Mouse (Mus musculus): ENCODE data around the gene Rtf2. TPM values are rescaled to one million over a fixed set of nuclear protein-coding genes. Genes with fewer than 3 reads are reported as not detected.

Gene Rtf2
- total RNA-seq, 2 experiments from 2014 or later = 71.8 to 83.1 TPM

- DNase-seq (ENCODE audit: low spot score in 2 of 2) = no peak
- intact Hi-C loops (cut with DNase I) = no loop called here
These were observed 6.6 kb upstream of the Rtf2 start for GRCm38 (mm10) chr2:172433746-172434145.

- intact Hi-C loops (cut with DNase I) = no loop called here
- no peak for DNase-seq (ENCODE audit: low spot score in 2 of 2)
These were observed 2.9 kb upstream of the Rtf2 start for GRCm38 (mm10) chr2:172437371-172437952.

GRCm38 (mm10) chr2:172440640-172441005 is 267 bp downstream of the Rtf2 start:
- no peak for DNase-seq (ENCODE audit: low spot score in 2 of 2)

GRCm38 (mm10) chr2:172441176-172441575 is 820 bp downstream of the Rtf2 start:
- no peak for DNase-seq (ENCODE audit: low spot score in 2 of 2)
- intact Hi-C loops (cut with DNase I) = loop anchor here (5.0 kb wide), 1 partner anchor 69 kb away; the partner anchor contains the start of genes Aurka and Cstf1

More at GRCm38 (mm10) chr2:172440640-172441005, 267 bp downstream of the Rtf2 start:
- intact Hi-C loops (cut with DNase I) = loop anchor here (5.0 kb wide), 1 partner anchor 68 kb away; the partner anchor contains the start of genes Aurka and Cstf1

- intact Hi-C loops (cut with DNase I) = loop anchor here (5.0 kb wide), 1 partner anchor 223 kb away; no protein-coding TSS in a partner anchor
- no peak for DNase-seq (ENCODE audit: low spot score in 2 of 2)
These were observed 5.3 kb downstream of the Rtf2 start for GRCm38 (mm10) chr2:172445617-172446016.

GRCm38 (mm10) chr2:172447317-172447716 is 7.0 kb downstream of the Rtf2 start:
- intact Hi-C loops (cut with DNase I) = loop anchor here (5.0 kb wide), 1 partner anchor 225 kb away; no protein-coding TSS in a partner anchor
- no peak for DNase-seq (ENCODE audit: low spot score in 2 of 2)

GRCm38 (mm10) chr2:172448329-172448728 is 8.0 kb downstream of the Rtf2 start:
- intact Hi-C loops (cut with DNase I) = loop anchor here (5.0 kb wide), 1 partner anchor 226 kb away; no protein-coding TSS in a partner anchor
- no peak for DNase-seq (ENCODE audit: low spot score in 2 of 2)

GRCm38 (mm10) chr2:172450640-172451039 is 10.3 kb downstream of the Rtf2 start:
- intact Hi-C loops (cut with DNase I) = no loop called here

GRCm38 (mm10) chr2:172452031-172452430 is 11.7 kb downstream of the Rtf2 start:
- intact Hi-C loops (cut with DNase I) = no loop called here
- DNase-seq (ENCODE audit: low spot score in 2 of 2) = no peak

More at GRCm38 (mm10) chr2:172450640-172451039, 10.3 kb downstream of the Rtf2 start:
- no peak for DNase-seq (ENCODE audit: low spot score in 2 of 2)

- DNase-seq (ENCODE audit: low spot score in 2 of 2) = no peak
- intact Hi-C loops (cut with DNase I) = no loop called here
These were observed 12.1 kb downstream of the Rtf2 start for GRCm38 (mm10) chr2:172452458-172452857.

- intact Hi-C loops (cut with DNase I) = no loop called here
- DNase-seq (ENCODE audit: low spot score in 2 of 2) = no peak
These were observed 18.1 kb downstream of the Rtf2 start, which contains the start of gene Gcnt7 for GRCm38 (mm10) chr2:172458496-172458895. Gene Gcnt7, minus strand, starts transcription at chr2:172458596.

- intact Hi-C loops (cut with DNase I) = no loop called here
- DNase-seq (ENCODE audit: low spot score in 2 of 2) = no peak
These were observed 20.3 kb downstream of the Rtf2 start for GRCm38 (mm10) chr2:172460647-172461046.

- intact Hi-C loops (cut with DNase I) = no loop called here
- no peak for DNase-seq (ENCODE audit: low spot score in 2 of 2)
These were observed 22.5 kb downstream of the Rtf2 start for GRCm38 (mm10) chr2:172462813-172463212.

- intact Hi-C loops (cut with DNase I) = no loop called here
- no peak for DNase-seq (ENCODE audit: low spot score in 2 of 2)
These were observed 26.2 kb downstream of the Rtf2 start for GRCm38 (mm10) chr2:172466427-172467132.

GRCm38 (mm10) chr2:172467206-172467605 is 26.9 kb downstream of the Rtf2 start:
- no peak for DNase-seq (ENCODE audit: low spot score in 2 of 2)
- intact Hi-C loops (cut with DNase I) = no loop called here

GRCm38 (mm10) chr2:172468346-172468819 is 28.0 kb downstream of the Rtf2 start:
- intact Hi-C loops (cut with DNase I) = no loop called here
- DNase-seq (ENCODE audit: low spot score in 2 of 2) = no peak

GRCm38 (mm10) chr2:172472318-172472717 is 32.0 kb downstream of the Rtf2 start, which contains the start of gene Fam209:
Gene Fam209, plus strand, starts transcription at chr2:172472520.
- no peak for DNase-seq (ENCODE audit: low spot score in 2 of 2)
- intact Hi-C loops (cut with DNase I) = loop anchor here (10.0 kb wide), 1 partner anchor 302 kb away; no protein-coding TSS in a partner anchor

- DNase-seq (ENCODE audit: low spot score in 2 of 2) = no peak
- intact Hi-C loops (cut with DNase I) = loop anchor here (10.0 kb wide), 1 partner anchor 301 kb away; no protein-coding TSS in a partner anchor
These were observed 33.2 kb downstream of the Rtf2 start for GRCm38 (mm10) chr2:172473591-172473990.

- intact Hi-C loops (cut with DNase I) = loop anchor here (5.0 to 10.0 kb wide), 2 partner anchors 300 to 522 kb away; no protein-coding TSS in a partner anchor
- no peak for DNase-seq (ENCODE audit: low spot score in 2 of 2)
These were observed 34.6 kb downstream of the Rtf2 start for GRCm38 (mm10) chr2:172474970-172475369.

- DNase-seq (ENCODE audit: low spot score in 2 of 2) = no peak
- intact Hi-C loops (cut with DNase I) = loop anchor here (2.0 to 10.0 kb wide), 3 partner anchors 298 to 521 kb away; no protein-coding TSS in a partner anchor
These were observed 36.4 kb downstream of the Rtf2 start for GRCm38 (mm10) chr2:172476707-172477260.
